Mouse (Mus musculus) forebrain, embryonic 11.5 days (tissue): ENCODE measurements around the gene Ddx1. TPM values are rescaled to one million over a fixed set of nuclear protein-coding genes. Genes with fewer than 3 reads are reported as not detected.

ENCODE experiments used
- ATAC-seq: fragments of 200-750 bp; cut with Nextera tagmentation; replicated peaks from 2 replicates; pipeline ENCODE4 v1.8.0; 2017; ENCODE audit warnings: moderate TSS enrichment; ENCODE audit not compliant: low FRiP score
- DNase-seq: peaks from one replicate; pipeline ENCODE4 v3.0.0-alpha.2; 2017; ENCODE audit warnings: low spot score
- H3K27ac ChIP-seq: fragments of 300-500 bp; sonication (generic); 2 replicates; pipeline ENCODE4 v1.5.1; 2014; ENCODE audit warnings: low read depth, low read length
- H3K27me3 ChIP-seq: fragments of 300-500 bp; sonication (generic); 2 replicates; pipeline ENCODE4 v1.6.1; 2014; ENCODE audit warnings: mild to moderate bottlenecking, low read length, mixed read lengths; ENCODE audit not compliant: control insufficient read depth, insufficient read depth
- H3K36me3 ChIP-seq: fragments of 300-500 bp; sonication (generic); 2 replicates; pipeline ENCODE4 v1.6.1; 2014; ENCODE audit warnings: mild to moderate bottlenecking, low read length, moderate library complexity, mixed read lengths; ENCODE audit not compliant: control insufficient read depth, insufficient read depth
- H3K4me1 ChIP-seq: fragments of 300-500 bp; sonication (generic); replicated peaks from 2 replicates; pipeline ENCODE4 v1.6.1; 2014; ENCODE audit warnings: low read length, mixed read lengths; ENCODE audit not compliant: control insufficient read depth, insufficient read depth
- H3K4me2 ChIP-seq: fragments of 300-500 bp; sonication (generic); 2 replicates; pipeline ENCODE4 v1.6.1; 2014; ENCODE audit warnings: low read depth, mild to moderate bottlenecking, low read length, moderate library complexity, mixed read lengths; ENCODE audit not compliant: severe bottlenecking
- H3K4me3 ChIP-seq: fragments of 300-500 bp; sonication (generic); 2 replicates; pipeline ENCODE4 v1.5.1; 2014; ENCODE audit warnings: low read depth, low read length
- H3K9ac ChIP-seq: fragments of 300-500 bp; sonication (generic); 2 replicates; pipeline ENCODE4 v1.6.1; 2014; ENCODE audit warnings: low read length
- H3K9me3 ChIP-seq: fragments of 300-500 bp; sonication (generic); 2 replicates; pipeline ENCODE4 v1.6.1; 2016; ENCODE audit warnings: low read length, mixed read lengths; ENCODE audit not compliant: control insufficient read depth
- WGBS: fragments of 180-500 bp; shearing (Covaris S2); extraction: QIAGEN DNeasy Blood & Tissue Kit; methylation state at CpG from one replicate; pipeline ENCODE4 v1.1.7; 2014; 5-methylcytosine and 5-hydroxymethylcytosine counted together
- polyA plus RNA-seq: library from polyadenylated mRNA; unstranded; fragments of >200 nt; fragmentation: Nextera tagmentation; extraction: Ambion mirVana; gene quantifications from 2 replicates; pipeline ENCODE4 v1.2.1, GENCODE M21; 2014

Gene Ddx1
- polyA plus RNA-seq, 1 experiment from 2014 or later, result 201 TPM

DNA sequence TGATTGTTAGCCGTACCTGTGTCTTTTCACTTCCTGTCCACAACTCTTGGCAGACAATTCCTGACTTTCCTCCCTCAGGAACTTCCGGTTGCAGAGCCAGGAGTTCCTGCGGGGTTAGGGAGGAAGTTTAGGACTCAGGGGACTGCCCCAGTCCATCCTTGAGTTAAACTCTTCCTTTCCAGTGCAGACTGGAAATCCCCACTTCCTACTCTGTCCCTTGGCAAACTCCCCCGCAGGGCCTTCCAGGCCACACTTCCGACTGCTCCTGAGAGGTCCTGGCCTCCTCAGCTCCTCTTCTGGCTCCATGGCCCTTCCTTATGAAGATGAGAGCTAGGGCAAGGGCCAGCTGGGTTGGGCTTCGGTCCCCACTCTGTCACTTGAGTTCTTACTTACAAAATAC lies 71.4 kb downstream of the Ddx1 start:
- no peak overlapping the region for H3K4me2 ChIP-seq
- DNase-seq, result no peak
- H3K27ac ChIP-seq, result no peak overlapping the region
- H3K27me3 ChIP-seq, result no peaks in the 10 kb centered on the region
- 74% methylated on average over 6 of the region's 6 CpGs for WGBS
- no peak overlapping the region for H3K9ac ChIP-seq
- H3K9me3 ChIP-seq, result no peaks in the 10 kb centered on the region
- H3K4me1 ChIP-seq, result peaks cover 9% of the 10 kb centered on the region; the same call in 1 of the 2 replicates
- no peak for ATAC-seq
- no peaks in the 10 kb centered on the region for H3K36me3 ChIP-seq
- H3K4me3 ChIP-seq, result no peak overlapping the region

DNA sequence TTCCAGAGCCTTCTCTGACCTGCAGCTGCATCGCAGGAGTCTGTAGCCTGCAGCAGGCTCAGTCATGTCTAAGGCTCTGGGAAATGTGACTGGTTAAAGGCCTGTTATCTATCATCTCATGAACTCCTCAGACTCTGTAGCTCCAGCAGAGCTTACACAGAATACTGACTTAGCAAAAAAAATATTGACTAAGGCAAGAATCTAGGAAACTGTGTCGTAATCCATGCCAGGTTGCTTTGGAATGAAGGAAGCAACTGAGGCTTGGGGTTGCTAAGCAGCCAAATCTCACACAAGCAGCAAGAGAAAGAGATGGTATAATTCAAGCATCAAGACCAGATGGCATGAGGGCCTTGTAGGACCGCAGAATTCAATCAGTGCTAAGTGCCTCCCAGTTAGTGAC lies 72.1 kb downstream of the Ddx1 start:
- H3K27ac ChIP-seq, result no peak overlapping the region
- 75% methylated on average over 3 of the region's 3 CpGs for WGBS
- no peak overlapping the region for H3K4me3 ChIP-seq
- H3K9me3 ChIP-seq, result no peaks in the 10 kb centered on the region
- H3K4me1 ChIP-seq, result peaks cover 6% of the 10 kb centered on the region; the same call in 1 of the 2 replicates
- no peak overlapping the region for H3K4me2 ChIP-seq
- DNase-seq, result no peak
- H3K9ac ChIP-seq, result no peak overlapping the region
- no peaks in the 10 kb centered on the region for H3K36me3 ChIP-seq
- H3K27me3 ChIP-seq, result no peaks in the 10 kb centered on the region
- no peak for ATAC-seq

DNA sequence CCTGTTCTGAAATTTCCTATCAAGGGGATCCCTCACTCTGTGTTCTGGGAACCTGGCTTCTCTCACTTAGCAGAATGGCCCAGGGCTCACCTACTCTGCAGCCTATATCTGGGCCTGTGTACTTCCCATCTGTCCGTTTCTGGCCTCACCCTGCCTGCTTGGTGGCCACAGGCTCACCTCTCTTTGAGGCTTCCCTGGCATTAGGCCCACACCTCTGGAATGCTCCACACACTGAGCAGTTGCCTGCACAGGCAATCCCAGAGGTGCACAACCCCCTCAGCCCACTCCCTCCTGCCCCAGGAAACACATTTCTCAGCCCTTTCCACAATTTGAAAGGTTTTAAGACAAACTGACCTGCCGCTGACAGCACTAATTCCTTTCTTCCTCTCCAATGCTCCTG lies 72.9 kb downstream of the Ddx1 start:
- Histone ChIP-seq H3K27ac (no peak overlapping the region), H3K4me1 (peaks cover 6% of the 10 kb centered on the region; the same call in 1 of the 2 replicates), H3K9ac (no peak overlapping the region), H3K4me3 (no peak overlapping the region), H3K36me3 (no peaks in the 10 kb centered on the region), H3K27me3 (no peaks in the 10 kb centered on the region), H3K9me3 (no peaks in the 10 kb centered on the region), H3K4me2 (no peak overlapping the region)
- no peak for ATAC-seq
- no peak for DNase-seq
- WGBS, result 27% methylated on average over 2 of the region's 2 CpGs

DNA sequence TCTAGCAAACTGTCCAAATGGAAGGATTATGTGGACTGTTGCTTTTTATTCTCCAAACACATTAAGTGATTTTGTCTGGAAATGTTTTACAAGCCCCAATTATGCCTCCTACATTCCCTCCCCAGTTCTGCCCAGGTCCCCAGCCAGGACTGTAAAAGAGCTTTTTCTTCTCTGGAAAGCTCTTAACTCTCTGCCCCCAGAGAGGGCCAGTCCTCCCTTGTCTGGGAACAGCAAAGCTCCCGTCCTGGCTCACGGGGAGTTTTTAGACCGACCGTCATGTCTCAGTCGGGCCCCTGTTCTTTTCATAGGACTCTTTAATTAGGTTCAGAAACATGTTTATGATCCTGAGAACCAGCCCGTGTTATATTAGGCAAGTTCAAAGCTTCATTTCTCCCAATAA lies 75.0 kb downstream of the Ddx1 start:
- Histone ChIP-seq H3K36me3 (no peaks in the 10 kb centered on the region), H3K9me3 (no peaks in the 10 kb centered on the region), H3K4me2 (no peak overlapping the region), H3K4me1 (no peaks in the 10 kb centered on the region), H3K27me3 (no peaks in the 10 kb centered on the region), H3K4me3 (no peak overlapping the region), H3K27ac (no peak overlapping the region), H3K9ac (no peak overlapping the region)
- WGBS, result 64% methylated on average over 6 of the region's 6 CpGs
- no peak for DNase-seq
- no peak for ATAC-seq

DNA sequence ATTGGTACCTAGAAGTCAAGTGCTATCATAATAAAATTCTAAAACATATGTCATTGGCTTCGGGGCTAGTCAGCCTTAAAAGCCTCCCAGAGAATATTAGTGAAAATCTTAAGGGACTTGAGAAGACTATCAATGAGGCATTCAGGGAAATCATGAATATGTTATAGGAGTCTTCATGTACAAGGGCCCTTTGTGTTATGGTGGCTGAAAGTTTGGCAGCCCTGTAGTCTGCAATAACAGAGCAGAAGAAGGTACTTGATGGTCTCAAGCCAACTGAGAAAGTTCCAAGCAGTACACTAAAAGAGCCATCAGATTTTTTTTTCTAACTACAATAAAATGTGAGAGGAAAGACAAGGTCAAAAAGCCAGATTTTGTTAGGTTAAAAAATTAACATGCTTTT lies 80.9 kb downstream of the Ddx1 start:
- no peak overlapping the region for H3K4me2 ChIP-seq
- DNase-seq (no peak), ATAC-seq (no peak)
- H3K9me3 ChIP-seq, result no peaks in the 10 kb centered on the region
- 78% methylated on average over 1 of the region's 1 CpGs for WGBS
- H3K27ac ChIP-seq, result no peak overlapping the region
- H3K4me1 ChIP-seq, result no peaks in the 10 kb centered on the region
- no peaks in the 10 kb centered on the region for H3K36me3 ChIP-seq
- H3K9ac ChIP-seq, result no peak overlapping the region
- H3K4me3 ChIP-seq, result no peak overlapping the region
- H3K27me3 ChIP-seq, result no peaks in the 10 kb centered on the region

DNA sequence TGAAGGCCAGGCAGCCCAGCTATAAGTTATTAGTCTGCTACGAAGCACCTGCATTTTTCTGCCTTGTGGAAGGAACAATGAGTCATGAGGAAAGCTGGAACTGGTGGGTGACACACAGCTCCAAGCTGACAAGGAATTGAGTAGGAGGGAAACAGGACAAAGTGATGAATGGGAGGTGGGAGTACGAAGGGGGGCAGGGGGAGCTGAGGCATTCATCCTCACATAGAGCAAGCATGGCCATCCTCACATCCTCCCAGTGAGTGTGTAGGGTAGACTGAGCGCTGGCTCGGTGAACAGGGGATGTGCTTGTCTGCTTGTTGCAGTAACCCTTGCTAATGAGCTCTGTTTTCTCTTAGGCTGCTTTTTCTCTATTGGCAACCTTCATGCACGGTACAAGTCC lies 81.9 kb downstream of the Ddx1 start:
- Histone ChIP-seq H3K9me3 (no peaks in the 10 kb centered on the region), H3K27ac (no peak overlapping the region), H3K4me3 (no peak overlapping the region), H3K4me2 (no peak overlapping the region), H3K4me1 (no peaks in the 10 kb centered on the region), H3K36me3 (no peaks in the 10 kb centered on the region), H3K9ac (no peak overlapping the region), H3K27me3 (no peaks in the 10 kb centered on the region)
- ATAC-seq (no peak), DNase-seq (no peak)
- WGBS, result 86% methylated on average over 5 of the region's 5 CpGs

Other genes starting within 250 kb of the Ddx1 start
- 15.9 and 18.9 TPM in 2 replicates for gene Nbas, start 19.9 kb upstream of the Ddx1 start, polyA plus RNA-seq